In the genomic region with DNA sequence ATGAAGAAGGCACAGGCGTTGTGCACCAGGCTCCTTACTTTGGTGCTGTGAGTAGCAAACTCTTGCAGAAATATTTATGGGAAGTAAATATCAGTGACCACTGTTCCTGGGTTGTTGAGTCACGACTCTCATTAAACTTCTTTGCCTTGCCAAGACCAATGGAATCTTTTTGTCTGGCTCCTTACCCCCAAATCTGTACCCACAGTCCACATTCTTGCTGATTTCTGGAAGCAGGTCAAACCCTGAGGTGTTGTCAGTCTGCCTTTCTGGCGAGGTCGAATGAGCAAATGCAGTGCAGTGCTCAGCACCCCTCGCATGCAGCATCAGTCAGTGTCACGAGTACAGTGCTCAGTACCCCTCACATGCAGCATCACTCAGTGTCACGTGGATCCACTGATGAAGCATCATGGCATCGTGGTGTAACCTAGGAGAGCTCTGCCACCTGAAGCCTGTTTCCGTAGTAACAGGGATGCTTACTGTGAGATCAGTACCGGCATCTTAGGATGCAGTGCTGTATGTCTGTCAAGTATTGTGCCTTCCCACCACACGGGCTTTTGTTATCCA, we compare ENCODE assay signal across 16 mouse cellular contexts.
"Had no signal": no experiment of that assay in that cellular context is flagged by ENCODE, and none has a peak within 500 bp of the region (broad histone marks: within the 10 kb centered on the region; RNA-seq: fewer than 3 reads in every experiment).

No protein-coding gene starts in this region.

- H3K9ac ChIP-seq: limb, embryonic 15.5 days; liver, embryonic 12.5 days; lung, embryonic 14.5 days; midbrain, embryonic 15.5 days; neural tube, embryonic 12.5 days had no signal

- DNase-seq: kidney, adult 8-10 months; kidney, postnatal 25 days; layer of hippocampus, adult 9-11 months; layer of hippocampus, postnatal 36 days; lung, embryonic 14.5 days; lung, postnatal 10 days; retina, postnatal 1 day; right cerebral cortex, postnatal 4 days; spleen, adult 18-20 months; thymus, adult 18-20 months; thymus, postnatal 14 days had no signal

- H3K4me2 ChIP-seq: limb, embryonic 15.5 days; liver, embryonic 12.5 days; lung, embryonic 14.5 days; midbrain, embryonic 15.5 days; neural tube, embryonic 12.5 days had no signal

- H3K27ac ChIP-seq: limb, embryonic 15.5 days; liver, embryonic 12.5 days; macrophage; midbrain, embryonic 15.5 days; neural tube, embryonic 12.5 days had no signal

- ATAC-seq: liver, embryonic 12.5 days; midbrain, embryonic 15.5 days had no signal

- H3K4me3 ChIP-seq: limb, embryonic 15.5 days; liver, embryonic 12.5 days; midbrain, embryonic 15.5 days; neural tube, embryonic 12.5 days had no signal

- H3K9me3 ChIP-seq: limb, embryonic 15.5 days; liver, embryonic 12.5 days; midbrain, embryonic 15.5 days; neural tube, embryonic 12.5 days had no signal

- H3K27me3 ChIP-seq: limb, embryonic 15.5 days; liver, embryonic 12.5 days; midbrain, embryonic 15.5 days; neural tube, embryonic 12.5 days had no signal

- H3K4me1 ChIP-seq: limb, embryonic 15.5 days; liver, embryonic 12.5 days; midbrain, embryonic 15.5 days had no signal
